In genomic region chr3:21963733-21964351, GRCm38 (mm10) we compare ENCODE assay signal across 14 mouse cellular contexts.
DNase-seq lines count a peak whose midpoint lies in the region; ATAC-seq lines count a peak whose summit lies in the region.
"Had no signal": no experiment of that assay in that cellular context is flagged by ENCODE, and none has a peak within 500 bp of the region (broad histone marks: within the 10 kb centered on the region; RNA-seq: fewer than 3 reads in every experiment).

No protein-coding gene starts in this region.

- H3K9me3 ChIP-seq in kidney, embryonic 15.5 days (replicated peaks): no peaks in the 10 kb centered on the region
- H3K9me3 ChIP-seq in heart, embryonic 15.5 days (replicated peaks): no peaks in the 10 kb centered on the region
- H3K9me3 ChIP-seq: liver, embryonic 13.5 days had no signal

- peak overlapping the region; percentile 66 for H3K27ac ChIP-seq in kidney, embryonic 15.5 days
- peak overlapping the region; percentile 85 for H3K27ac ChIP-seq in heart, embryonic 15.5 days

- no peak for DNase-seq in kidney, adult 18-20 months
- DNase-seq in ES-CJ7 (ENCODE audit: low read depth, low spot score) (peak; percentile 24), adipocyte (ENCODE audit: low spot score) (peak; percentile 50)
- no peak for DNase-seq in spleen, postnatal 4 days (ENCODE audit: low spot score in 2 of 2)
- no peak for DNase-seq in urinary bladder, postnatal 14 days (ENCODE audit: low spot score)
- DNase-seq in cerebellum, postnatal 25 days: no peak
- DNase-seq: adrenal gland, postnatal 14 days; cerebellum, adult 8-10 months; layer of hippocampus, adult 9-11 months; liver, embryonic 13.5 days; thymus, postnatal 14 days had no signal

- 100% methylated on average over 1 of the region's 1 CpGs for WGBS in kidney, embryonic 15.5 days
- WGBS in heart, embryonic 15.5 days: 56% methylated on average over 1 of the region's 1 CpGs

- H3K27me3 ChIP-seq in kidney, embryonic 15.5 days: no peaks in the 10 kb centered on the region
- H3K27me3 ChIP-seq in heart, embryonic 15.5 days: no peaks in the 10 kb centered on the region
- H3K27me3 ChIP-seq: liver, embryonic 13.5 days had no signal

- no peak overlapping the region for H3K9ac ChIP-seq in kidney, embryonic 15.5 days
- H3K9ac ChIP-seq in heart, embryonic 15.5 days: no peak overlapping the region
- H3K9ac ChIP-seq: liver, embryonic 13.5 days had no signal

- no peak overlapping the region for H3K4me2 ChIP-seq in kidney, embryonic 15.5 days
- no peak overlapping the region for H3K4me2 ChIP-seq in heart, embryonic 15.5 days
- H3K4me2 ChIP-seq: liver, embryonic 13.5 days had no signal

- H3K36me3 ChIP-seq in kidney, embryonic 15.5 days: no peaks in the 10 kb centered on the region
- no peaks in the 10 kb centered on the region for H3K36me3 ChIP-seq in heart, embryonic 15.5 days
- H3K36me3 ChIP-seq: liver, embryonic 13.5 days had no signal

- H3K4me1 ChIP-seq in kidney, embryonic 15.5 days: peaks cover 36% of the 10 kb centered on the region
- peaks cover 30% of the 10 kb centered on the region for H3K4me1 ChIP-seq in heart, embryonic 15.5 days (replicated peaks)

- ATAC-seq in kidney, embryonic 15.5 days (replicated peaks; ENCODE audit: low FRiP score): no peak
- ATAC-seq in heart, embryonic 15.5 days (replicated peaks; ENCODE audit: insufficient number of reproducible peaks, insufficient read depth, low FRiP score, low read depth): peak; percentile 81; the same call in 1 of the 2 replicates
- ATAC-seq: midbrain, embryonic 16.5 days had no signal

- H3K4me3 ChIP-seq in kidney, embryonic 15.5 days (replicated peaks): no peak overlapping the region
- no peak overlapping the region for H3K4me3 ChIP-seq in heart, embryonic 15.5 days
- H3K4me3 ChIP-seq: liver, embryonic 13.5 days had no signal

Comparison
In these comparisons a context has a peak if more than half of its experiments do, and no peak if none do; other contexts are left out.
1. DNase-seq: peak in ES-CJ7 (single experiment) and adipocyte (single experiment); none in kidney, adult 18-20 months (single experiment), spleen, postnatal 4 days (0 of 2), urinary bladder, postnatal 14 days (single experiment) and cerebellum, postnatal 25 days (0 of 2).